Mouse (Mus musculus): Measurements from ENCODE around the gene Gm960. TPM values are rescaled to one million over a fixed set of nuclear protein-coding genes. Genes with fewer than 3 reads are reported as not detected.

Gm960 gene
- polyA plus RNA-seq, 1 experiment from 2014 or later: 3.1 TPM

GRCm38 (mm10) chr19:4666815-4667214, 31.7 kb downstream of the Gm960 start:
- Histone ChIP-seq H3K4me2 (no peak overlapping the region), H3K27ac (no peak overlapping the region), H3K27me3 (no peaks in the 10 kb centered on the region), H3K4me3 (no peak overlapping the region), H3K9me3 (no peaks in the 10 kb centered on the region), H3K4me1 (no peaks in the 10 kb centered on the region), H3K9ac (no peak overlapping the region), H3K36me3 (no peaks in the 10 kb centered on the region)
- ATAC-seq (ENCODE audit: borderline replicate concordance, extremely low read depth, low FRiP score, low TSS enrichment): no peak

GRCm38 (mm10) chr19:4658156-4658555, 40.3 kb downstream of the Gm960 start:
- 83% methylated on average over 5 of the region's 5 CpGs for WGBS
- H3K4me1 ChIP-seq: no peaks in the 10 kb centered on the region
- no peak for ATAC-seq (ENCODE audit: borderline replicate concordance, extremely low read depth, low FRiP score, low TSS enrichment)

GRCm38 (mm10) chr19:4646917-4647492, 51.5 kb downstream of the Gm960 start:
- 59% methylated on average over 11 of the region's 11 CpGs for whole genome bisulfite sequencing
- Histone ChIP-seq H3K27me3 (no peaks in the 10 kb centered on the region), H3K4me2 (no peak overlapping the region), H3K4me3 (no peak overlapping the region), H3K36me3 (no peaks in the 10 kb centered on the region), H3K9me3 (no peaks in the 10 kb centered on the region), H3K4me1 (no peaks in the 10 kb centered on the region), H3K9ac (no peak overlapping the region), H3K27ac (no peak overlapping the region)
- ATAC-seq (ENCODE audit: borderline replicate concordance, extremely low read depth, low FRiP score, low TSS enrichment): no peak

More at GRCm38 (mm10) chr19:4658156-4658555, 40.3 kb downstream of the Gm960 start:
- no peaks in the 10 kb centered on the region for H3K36me3 ChIP-seq
- no peaks in the 10 kb centered on the region for H3K27me3 ChIP-seq
- H3K27ac ChIP-seq: no peak overlapping the region
- no peaks in the 10 kb centered on the region for H3K9me3 ChIP-seq
- no peak overlapping the region for H3K4me2 ChIP-seq
- no peak overlapping the region for H3K4me3 ChIP-seq
- no peak overlapping the region for H3K9ac ChIP-seq

- H3K9ac ChIP-seq: no peak overlapping the region
- no peak for ATAC-seq (ENCODE audit: borderline replicate concordance, extremely low read depth, low FRiP score, low TSS enrichment)
- no peaks in the 10 kb centered on the region for H3K9me3 ChIP-seq
- H3K4me3 ChIP-seq: no peak overlapping the region
- H3K27me3 ChIP-seq: no peaks in the 10 kb centered on the region
- H3K4me1 ChIP-seq: no peaks in the 10 kb centered on the region
- no peak overlapping the region for H3K4me2 ChIP-seq
- no peaks in the 10 kb centered on the region for H3K36me3 ChIP-seq
- 46% methylated on average over 10 of the region's 10 CpGs for WGBS
- no peak overlapping the region for H3K27ac ChIP-seq
Measured at GRCm38 (mm10) chr19:4644271-4644670, 54.2 kb downstream of the Gm960 start.

GRCm38 (mm10) chr19:4635986-4636385, 62.5 kb downstream of the Gm960 start:
- H3K9ac ChIP-seq: no peak overlapping the region
- H3K27ac ChIP-seq: no peak overlapping the region
- no peak overlapping the region for H3K4me3 ChIP-seq
- H3K9me3 ChIP-seq: no peaks in the 10 kb centered on the region
- H3K4me2 ChIP-seq: no peak overlapping the region
- H3K4me1 ChIP-seq: no peaks in the 10 kb centered on the region
- 65% methylated on average over 4 of the region's 4 CpGs for WGBS
- no peak for ATAC-seq (ENCODE audit: borderline replicate concordance, extremely low read depth, low FRiP score, low TSS enrichment)
- peaks cover 4% of the 10 kb centered on the region; the same call in 1 of the 2 replicates for H3K27me3 ChIP-seq
- H3K36me3 ChIP-seq: no peaks in the 10 kb centered on the region

GRCm38 (mm10) chr19:4628819-4629218, 69.6 kb downstream of the Gm960 start:
- H3K27me3 ChIP-seq: no peaks in the 10 kb centered on the region
- H3K4me1 ChIP-seq: peaks cover 20% of the 10 kb centered on the region
- WGBS: 0% methylated on average over 1 of the region's 1 CpGs
- ATAC-seq (ENCODE audit: borderline replicate concordance, extremely low read depth, low FRiP score, low TSS enrichment): no peak
- H3K36me3 ChIP-seq: 0 out of 2 replicates have a peak, but pooled peaks cover 4% of the 10 kb centered on the region
- H3K9me3 ChIP-seq: no peaks in the 10 kb centered on the region
- no peak overlapping the region for H3K27ac ChIP-seq
- H3K9ac ChIP-seq: no peak overlapping the region
- no peak overlapping the region for H3K4me3 ChIP-seq
- H3K4me2 ChIP-seq: no peak overlapping the region

GRCm38 (mm10) chr19:4625829-4626535, 72.5 kb downstream of the Gm960 start:
- peak overlapping the region; percentile 75 for H3K4me3 ChIP-seq
- peak; percentile 51; the same call in 1 of the 2 replicates for ATAC-seq (ENCODE audit: borderline replicate concordance, extremely low read depth, low FRiP score, low TSS enrichment)
- 2% methylated on average over 35 of the region's 35 CpGs for WGBS

GRCm38 (mm10) chr19:4625179-4625828, 73.2 kb downstream of the Gm960 start, which contains the start of gene Rce1:
TSS of gene Rce1 (minus strand) at chr19:4625641.
- peak within 1 kb of the TSS; percentile 85 for H3K4me2 ChIP-seq
- H3K9ac ChIP-seq: peak within 1 kb of the TSS; percentile 94
- no peaks in the 10 kb centered on the region for H3K9me3 ChIP-seq
- H3K27me3 ChIP-seq: no peaks in the 10 kb centered on the region
- peaks cover 20% of the 10 kb centered on the region for H3K4me1 ChIP-seq
- H3K27ac ChIP-seq: peak within 1 kb of the TSS; percentile 87
- ATAC-seq (ENCODE audit: borderline replicate concordance, extremely low read depth, low FRiP score, low TSS enrichment): peak; percentile 92
- H3K36me3 ChIP-seq: peaks cover 24% of the 10 kb centered on the region; the same call in 1 of the 2 replicates
- H3K4me3 ChIP-seq: peak within 1 kb of the TSS; percentile 75
- under 1% methylated on average over 64 of the region's 64 CpGs for WGBS

More at GRCm38 (mm10) chr19:4625829-4626535, 72.5 kb downstream of the Gm960 start:
- H3K9ac ChIP-seq: peak overlapping the region; percentile 94
- H3K27me3 ChIP-seq: no peaks in the 10 kb centered on the region
- H3K4me1 ChIP-seq: peaks cover 20% of the 10 kb centered on the region
- H3K4me2 ChIP-seq: peak overlapping the region; percentile 85
- peaks cover 20% of the 10 kb centered on the region; the same call in 1 of the 2 replicates for H3K36me3 ChIP-seq
- H3K27ac ChIP-seq: peak overlapping the region; percentile 87
- no peaks in the 10 kb centered on the region for H3K9me3 ChIP-seq

GRCm38 (mm10) chr19:4624406-4625178, 73.9 kb downstream of the Gm960 start:
- peak overlapping the region; percentile 75 for H3K4me3 ChIP-seq
- no peaks in the 10 kb centered on the region for H3K27me3 ChIP-seq
- ATAC-seq (ENCODE audit: borderline replicate concordance, extremely low read depth, low FRiP score, low TSS enrichment): no peak; the same call in 1 of the 2 replicates
- WGBS: 21% methylated on average over 4 of the region's 4 CpGs
- H3K9me3 ChIP-seq: no peaks in the 10 kb centered on the region
- H3K27ac ChIP-seq: peak overlapping the region; percentile 87; the same call in 1 of the 2 replicates
- peaks cover 24% of the 10 kb centered on the region; the same call in 1 of the 2 replicates for H3K36me3 ChIP-seq
- peaks cover 20% of the 10 kb centered on the region for H3K4me1 ChIP-seq
- H3K9ac ChIP-seq: peak overlapping the region; percentile 94
- peak overlapping the region; percentile 85 for H3K4me2 ChIP-seq

- 89% methylated on average over 12 of the region's 12 CpGs for WGBS
Measured at GRCm38 (mm10) chr19:4624006-4624405, 74.5 kb downstream of the Gm960 start.

GRCm38 (mm10) chr19:4623419-4623818, 75.0 kb downstream of the Gm960 start:
- Histone ChIP-seq H3K9ac (no peak overlapping the region), H3K9me3 (no peaks in the 10 kb centered on the region), H3K4me3 (no peak overlapping the region), H3K4me1 (peaks cover 17% of the 10 kb centered on the region), H3K27me3 (no peaks in the 10 kb centered on the region), H3K27ac (no peak overlapping the region), H3K36me3 (peaks cover 24% of the 10 kb centered on the region; the same call in 1 of the 2 replicates), H3K4me2 (no peak overlapping the region)
- ATAC-seq (ENCODE audit: borderline replicate concordance, extremely low read depth, low FRiP score, low TSS enrichment): no peak
- WGBS: 93% methylated on average over 9 of the region's 9 CpGs

More at GRCm38 (mm10) chr19:4624006-4624405, 74.5 kb downstream of the Gm960 start:
- no peak overlapping the region for H3K4me3 ChIP-seq
- no peaks in the 10 kb centered on the region for H3K9me3 ChIP-seq
- H3K36me3 ChIP-seq: peaks cover 24% of the 10 kb centered on the region; the same call in 1 of the 2 replicates
- H3K27me3 ChIP-seq: no peaks in the 10 kb centered on the region
- no peak overlapping the region for H3K27ac ChIP-seq
- no peak for ATAC-seq (ENCODE audit: borderline replicate concordance, extremely low read depth, low FRiP score, low TSS enrichment)
- H3K4me2 ChIP-seq: no peak overlapping the region; the same call in 1 of the 2 replicates
- H3K9ac ChIP-seq: no peak overlapping the region
- peaks cover 20% of the 10 kb centered on the region for H3K4me1 ChIP-seq
